Mouse (Mus musculus) erythroblast, embryonic 14.5 days (primary cell): ENCODE measurements around the gene Hfe.
"Not testable (repeated sequence)": the region's sequence is repeated elsewhere in the genome, so short reads cannot be mapped to it uniquely, and the experiment has no call there.

ENCODE experiments used
- GATA1 ChIP-seq: IDR thresholded peaks from 2 replicates; pipeline ENCODE4 v1.6.1; 2012; ENCODE audit warnings: low read length, inconsistent platforms, mixed read lengths
- TAL1 ChIP-seq: IDR thresholded peaks from 3 replicates; pipeline ENCODE4 v1.6.1; 2012; ENCODE audit warnings: low read length, inconsistent platforms, mixed read lengths

DNA sequence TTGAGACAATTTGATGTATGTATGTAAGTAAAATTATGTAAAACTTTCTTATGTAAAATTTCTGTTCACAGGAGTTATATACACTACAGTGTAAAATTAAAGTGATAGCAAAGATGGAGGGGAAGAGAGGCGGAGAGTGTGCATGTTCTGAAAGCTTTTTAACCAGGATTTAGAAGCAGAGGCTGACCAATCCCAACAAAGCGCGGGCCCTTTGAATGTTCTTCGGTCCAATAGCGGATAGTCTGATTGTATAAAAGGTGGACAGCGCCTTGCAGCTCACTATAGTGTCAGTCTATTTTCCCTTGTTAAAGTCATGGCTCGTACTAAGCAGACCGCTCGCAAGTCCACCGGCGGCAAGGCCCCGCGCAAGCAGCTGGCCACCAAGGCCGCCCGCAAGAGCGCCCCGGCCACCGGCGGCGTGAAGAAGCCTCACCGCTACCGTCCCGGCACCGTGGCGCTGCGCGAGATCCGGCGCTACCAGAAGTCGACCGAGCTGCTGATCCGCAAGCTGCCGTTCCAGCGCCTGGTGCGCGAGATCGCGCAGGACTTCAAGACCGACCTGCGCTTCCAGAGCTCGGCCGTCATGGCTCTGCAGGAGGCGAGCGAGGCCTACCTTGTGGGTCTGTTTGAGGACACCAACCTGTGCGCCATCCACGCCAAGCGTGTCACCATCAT is 41.5 kb upstream of the Hfe start, which contains the start of gene Hist1h3b:
- not testable (repeated sequence) for TF ChIP-seq TAL1, GATA1
